Mouse (Mus musculus) urinary bladder, postnatal 25 days (tissue): Measurements from ENCODE around the gene P2rx6.
"Not testable (repeated sequence)": the region's sequence is repeated elsewhere in the genome, so short reads cannot be mapped to it uniquely, and the experiment has no call there.

Experiments
- DNase-seq: peaks from one replicate; pipeline ENCODE4 v3.0.0; 2022; ENCODE audit warnings: low spot score

The P2rx6 gene

DNA sequence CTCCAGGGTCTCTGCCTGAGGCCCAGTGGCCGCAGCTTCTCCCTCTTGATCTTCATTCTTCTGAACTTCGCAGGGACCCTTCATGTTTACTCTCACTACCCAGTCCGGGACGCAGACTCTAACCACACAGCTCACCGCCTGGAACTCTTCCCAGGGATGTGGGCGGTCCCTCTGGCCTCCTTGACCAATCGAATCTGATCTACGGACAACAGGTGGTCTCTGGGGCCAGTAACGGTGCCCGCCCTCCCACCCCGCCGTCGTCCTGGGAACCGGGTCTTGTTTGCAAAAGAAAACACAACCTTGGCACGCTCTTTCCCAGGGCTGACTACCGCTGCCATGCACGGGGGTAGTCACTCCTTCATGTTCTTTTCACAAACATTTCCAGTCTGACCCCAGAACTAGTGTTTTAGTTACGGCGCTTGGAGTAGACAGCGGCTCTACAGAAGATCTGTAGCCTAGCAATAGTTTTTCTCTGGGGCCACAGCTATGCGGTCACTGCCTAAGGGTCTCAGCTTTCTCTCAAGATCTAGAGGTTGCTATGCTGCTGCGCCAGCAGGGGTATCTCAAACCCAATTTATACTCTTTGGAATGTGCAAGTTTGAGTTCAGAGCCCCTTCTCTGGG lies 446 bp upstream of the P2rx6 start, which contains the start of gene Lrrc74b:
TSS of gene Lrrc74b (minus strand) at position 120 of the 623 bp plus-strand sequence.
- peak; percentile 32 for DNase-seq

GRCm38 (mm10) chr16:17563580-17563979 lies 1.9 kb downstream of the P2rx6 start:
- no peak for DNase-seq

DNA sequence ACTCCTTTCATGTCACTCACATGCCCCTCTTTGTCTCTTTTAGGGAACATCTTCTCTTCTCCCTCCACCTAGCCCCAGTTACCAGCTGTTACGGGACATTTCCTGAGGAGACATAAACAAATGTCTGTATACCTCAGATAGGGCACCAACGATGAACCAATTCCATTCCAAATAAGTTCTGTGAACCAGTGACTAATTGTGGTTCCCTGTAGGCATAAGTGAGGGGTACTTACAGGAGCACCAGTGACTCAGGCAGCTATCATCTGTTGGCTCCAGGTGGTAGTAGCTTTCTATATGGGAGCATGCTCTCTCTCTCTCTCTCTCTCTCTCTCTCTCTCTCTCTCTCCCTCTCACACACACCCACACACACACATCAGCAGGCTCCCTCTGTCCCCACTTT lies 2.5 kb downstream of the P2rx6 start:
- no peak for DNase-seq

DNA sequence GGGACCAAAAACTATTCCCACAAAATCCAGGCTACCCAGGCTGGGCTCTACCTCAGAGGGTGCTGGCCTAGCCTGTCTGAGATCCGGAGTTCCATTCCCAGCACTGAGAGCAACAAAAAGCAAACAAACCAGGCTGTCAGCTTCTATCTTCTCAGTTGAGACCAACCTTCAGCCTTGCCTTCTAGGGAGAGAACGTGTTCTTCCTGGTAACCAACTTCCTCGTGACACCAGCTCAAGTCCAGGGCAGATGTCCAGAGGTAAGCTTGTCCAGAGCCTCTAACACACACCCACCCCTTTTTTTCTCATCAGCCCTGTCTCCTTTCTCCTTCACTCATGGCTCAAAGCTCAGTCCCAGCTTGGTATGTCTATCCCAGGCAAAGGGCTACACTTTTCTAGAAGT lies 3.1 kb downstream of the P2rx6 start:
- DNase-seq: no peak

DNA sequence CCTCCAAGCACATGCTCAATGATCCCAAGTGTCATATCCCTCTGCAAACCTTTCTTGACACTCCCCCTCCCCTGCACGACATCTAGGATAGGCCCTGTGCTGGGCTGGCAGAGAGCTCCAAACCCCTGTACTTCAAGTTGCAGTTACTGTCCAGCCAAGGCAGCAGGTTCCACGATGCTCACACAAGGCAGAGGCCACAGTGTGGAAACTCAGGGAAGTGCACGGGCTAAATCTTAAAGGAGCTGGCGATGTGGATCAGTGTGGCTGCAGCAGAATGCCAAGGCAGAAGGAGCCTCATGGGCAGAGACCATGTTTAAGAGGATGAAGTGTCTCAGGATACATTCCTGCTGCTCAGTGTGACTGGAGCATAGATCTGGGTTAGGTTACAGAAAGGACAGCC lies 4.5 kb downstream of the P2rx6 start:
- no peak for DNase-seq

GRCm38 (mm10) chr16:17575870-17576824 lies 14.5 kb downstream of the P2rx6 start:
- DNase-seq: peak; percentile 66

DNA sequence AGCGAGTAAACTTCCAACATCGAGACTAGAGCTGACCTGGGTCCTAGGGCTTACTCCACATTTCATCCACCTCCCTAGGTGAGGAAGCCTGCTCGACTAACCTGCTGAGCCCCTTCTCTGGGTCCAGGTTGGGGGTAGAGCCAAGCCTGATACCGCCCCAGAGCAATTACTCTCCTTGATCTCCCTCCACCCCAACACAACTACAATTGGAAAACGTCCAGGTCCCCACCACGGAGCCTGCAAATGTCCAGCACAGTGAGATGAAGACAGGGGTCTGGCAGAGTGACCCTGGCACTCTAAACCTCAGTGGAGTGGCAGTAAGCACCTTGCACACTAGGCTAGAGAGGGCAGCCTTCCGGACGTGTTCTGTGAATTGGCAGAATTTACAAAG lies 15.1 kb downstream of the P2rx6 start:
- DNase-seq: no peak

GRCm38 (mm10) chr16:17583064-17583463 lies 21.4 kb downstream of the P2rx6 start, which contains the start of gene Slc7a4:
Gene Slc7a4 (minus strand): TSS chr16:17583214.
- no peak for DNase-seq

DNA sequence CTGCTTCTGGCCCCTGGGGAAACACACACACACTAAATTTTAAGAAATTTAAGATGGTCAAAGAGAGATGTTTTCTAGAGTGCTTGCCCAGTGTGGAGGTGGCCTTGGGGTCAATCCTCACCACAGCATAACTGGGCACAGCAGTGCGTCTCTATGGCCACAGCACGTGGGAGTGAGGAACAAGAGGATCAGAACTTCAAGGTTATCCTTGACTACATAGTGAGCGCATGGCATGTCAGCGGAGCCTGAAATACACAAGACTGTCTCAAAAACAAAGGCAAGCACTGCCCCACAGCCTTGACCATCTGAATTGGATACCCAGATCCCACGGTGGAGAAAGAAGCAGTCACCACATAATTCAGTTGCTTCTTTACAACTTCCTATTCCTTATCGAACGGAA lies 22.9 kb downstream of the P2rx6 start:
- no peak for DNase-seq

DNA sequence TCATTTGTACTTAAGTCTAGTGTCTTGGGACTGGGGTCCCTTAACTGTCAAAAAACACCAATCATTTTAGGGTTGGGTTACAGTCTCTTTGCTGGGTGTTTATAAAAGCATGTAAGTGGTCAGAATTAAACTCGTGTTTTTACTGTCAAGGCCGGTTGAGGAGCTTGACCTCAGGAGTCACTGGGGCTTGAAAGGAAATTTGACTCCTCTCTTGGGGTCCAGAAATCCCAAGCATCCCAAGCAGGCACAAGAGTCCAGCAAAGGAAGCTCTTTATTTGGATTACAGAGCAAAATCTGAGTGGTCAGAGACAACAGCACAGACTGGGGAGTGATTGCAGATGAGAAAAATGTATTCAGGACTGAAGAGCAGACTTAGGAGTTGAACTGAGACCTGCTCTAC lies 29.0 kb downstream of the P2rx6 start:
- no peak for DNase-seq

DNA sequence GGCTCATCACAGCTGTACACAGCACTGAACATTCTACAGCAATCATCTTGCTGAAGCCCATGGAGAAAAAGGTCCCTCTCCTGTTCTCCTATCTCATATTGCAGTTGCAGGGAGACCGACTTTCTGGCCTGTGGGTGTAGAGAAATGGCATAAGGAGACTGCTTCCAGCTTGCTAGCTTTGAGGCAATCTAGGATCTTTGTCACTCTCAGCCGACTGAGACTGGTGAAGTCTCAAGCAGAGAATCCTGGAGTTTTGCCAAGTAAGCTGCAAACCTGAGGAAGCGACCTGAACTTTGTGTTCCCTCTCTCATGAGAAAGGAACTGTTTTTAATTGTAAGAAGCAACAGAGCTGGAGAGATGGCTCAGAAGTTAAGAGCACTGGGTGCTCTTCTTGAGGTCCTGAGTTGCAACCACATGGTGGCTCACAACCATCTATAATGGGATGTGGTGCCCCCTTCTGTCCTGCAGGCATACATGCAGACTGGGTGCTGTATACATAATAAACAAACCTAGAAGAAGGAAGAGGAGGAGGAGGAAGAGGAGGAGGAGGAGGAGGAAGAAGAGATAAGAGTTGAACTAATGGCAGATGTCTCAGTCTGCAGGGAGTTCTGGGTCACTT lies 39.4 kb downstream of the P2rx6 start:
- DNase-seq: no peak

GRCm38 (mm10) chr16:17604941-17605340 lies 43.3 kb downstream of the P2rx6 start:
- no peak for DNase-seq

- no peak for DNase-seq
Observed at GRCm38 (mm10) chr16:17605684-17606083, 44.0 kb downstream of the P2rx6 start.

GRCm38 (mm10) chr16:17611383-17611782 lies 49.7 kb downstream of the P2rx6 start:
- DNase-seq: no peak

GRCm38 (mm10) chr16:17614740-17615139 lies 53.1 kb downstream of the P2rx6 start:
- DNase-seq: not testable (repeated sequence)

DNA sequence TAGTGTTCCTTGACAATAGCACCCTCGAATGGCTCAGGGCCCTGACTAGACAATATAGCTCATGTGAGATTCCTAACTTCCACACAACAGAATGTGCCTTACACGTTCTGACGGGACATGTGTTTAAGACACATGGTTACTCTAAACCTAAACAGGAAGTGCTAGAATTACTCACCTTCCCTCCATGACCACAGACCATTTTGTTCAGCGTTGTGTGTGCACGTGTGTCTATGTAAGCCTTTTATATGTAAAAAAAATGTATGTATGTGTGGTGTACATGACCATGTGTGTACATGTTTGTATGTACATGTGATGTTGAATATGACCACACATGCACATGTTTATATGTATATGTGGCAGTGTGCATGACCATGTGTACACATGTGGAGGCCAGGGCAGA lies 54.5 kb downstream of the P2rx6 start:
- no peak for DNase-seq

GRCm38 (mm10) chr16:17617922-17618565 lies 56.4 kb downstream of the P2rx6 start:
- peak; percentile 42 for DNase-seq

DNA sequence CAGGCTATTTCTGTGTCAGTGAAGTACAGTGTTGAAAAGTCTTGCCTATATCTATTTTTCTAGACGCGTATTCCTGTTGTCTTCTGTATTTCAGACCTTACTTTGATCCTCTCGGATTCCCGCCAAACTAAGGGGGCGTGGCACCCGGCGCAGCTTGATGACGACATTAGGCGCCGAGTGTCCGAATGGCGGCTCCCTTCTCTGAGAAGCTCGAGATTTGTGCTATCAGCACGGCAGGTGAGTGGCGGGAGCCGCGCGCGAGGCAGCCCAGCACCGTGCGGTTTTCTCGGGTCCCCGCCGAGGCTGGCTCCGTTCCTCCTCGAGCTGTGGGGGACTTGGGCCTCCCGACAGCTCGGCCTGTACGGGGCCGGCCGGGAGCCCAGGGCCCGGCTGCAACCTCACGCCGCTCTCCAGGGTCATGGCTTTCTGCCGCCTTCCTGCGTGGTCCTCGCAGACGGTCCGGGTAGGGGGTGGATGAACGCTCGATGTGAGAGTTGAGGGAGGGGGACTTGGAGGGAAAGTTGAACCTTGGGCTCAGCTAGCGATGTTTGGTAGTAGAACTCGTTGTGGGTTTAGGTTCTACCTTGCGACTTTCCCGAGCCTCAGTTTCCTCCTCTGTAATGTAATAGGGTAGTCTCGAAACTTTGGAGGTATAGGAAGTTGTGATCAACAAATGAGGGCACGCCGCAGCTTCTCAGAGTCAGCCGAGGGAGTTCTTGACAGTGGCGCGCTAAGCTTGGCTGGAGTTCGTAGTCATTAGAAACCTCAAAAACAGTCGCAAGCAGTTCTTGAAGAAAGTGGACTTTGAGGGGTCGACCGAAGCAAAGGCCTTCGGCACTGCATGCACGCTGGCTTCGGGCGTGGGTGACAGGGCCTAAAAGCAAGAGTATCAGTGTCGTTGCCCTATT lies 57.8 kb downstream of the P2rx6 start, which contains the start of gene Smpd4:
TSS of gene Smpd4 (plus strand) at position 157 of the 908 bp plus-strand sequence.
- DNase-seq: peak; percentile 97

DNA sequence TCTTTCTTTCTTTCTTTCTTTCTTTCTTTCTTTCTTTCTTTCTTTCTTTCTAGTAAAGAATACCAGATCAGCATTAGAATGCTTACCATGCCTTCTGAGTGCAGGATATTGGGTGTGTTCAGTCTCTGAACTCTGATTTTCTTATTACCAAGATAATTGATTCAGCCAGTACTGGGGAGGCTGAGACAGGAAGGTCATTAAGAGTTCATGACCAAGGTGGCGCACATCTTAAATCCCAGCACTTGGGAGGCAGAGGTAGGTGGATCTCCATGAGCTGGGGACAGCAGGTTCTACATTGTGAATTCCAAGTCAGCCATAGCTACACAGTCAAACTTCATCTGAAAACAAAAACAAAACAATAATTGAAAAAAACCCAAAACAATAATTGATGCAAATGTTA lies 60.3 kb downstream of the P2rx6 start:
- DNase-seq: no peak

- no peak for DNase-seq
Observed at GRCm38 (mm10) chr16:17625488-17626268, 64.0 kb downstream of the P2rx6 start.

- no peak for DNase-seq
Observed at GRCm38 (mm10) chr16:17626269-17626555, 64.5 kb downstream of the P2rx6 start.
